Mouse (Mus musculus): ENCODE data around the gene Atp1b2. TPM values are rescaled to one million over a fixed set of nuclear protein-coding genes. Genes with fewer than 3 reads are reported as not detected.

Gene Atp1b2
- 9.3 and 12.6 TPM in 2 replicates for polyA plus RNA-seq (2014; fragmentation: Nextera tagmentation; extraction: Ambion mirVana)

- H3K27ac ChIP-seq (ENCODE audit: low read depth, low read length) = no peak within 1 kb of the TSS
- peaks cover 7% of the 10 kb centered on the region; the same call in 1 of the 2 replicates for H3K4me1 ChIP-seq (replicated peaks; ENCODE audit: control insufficient read depth, insufficient read depth, low read length)
- peak within 1 kb of the TSS; percentile 73 for H3K9ac ChIP-seq (ENCODE audit: low read length)
- 1% methylated on average over 32 of the region's 32 CpGs for WGBS
- H3K27me3 ChIP-seq (ENCODE audit: control insufficient read depth, insufficient read depth, low read length) = peaks cover 8% of the 10 kb centered on the region
- peak within 1 kb of the TSS; percentile 100 for H3K4me2 ChIP-seq (ENCODE audit: low read depth, low read length, severe bottlenecking)
- peak within 1 kb of the TSS; percentile 56 for H3K4me3 ChIP-seq (ENCODE audit: low read depth, low read length)
- peak; percentile 91 for ATAC-seq (replicated peaks; ENCODE audit: low FRiP score)
- H3K9me3 ChIP-seq (ENCODE audit: control insufficient read depth, low read length) = no peaks in the 10 kb centered on the region
- DNase-seq (ENCODE audit: low spot score) = peak; percentile 89
- H3K36me3 ChIP-seq (ENCODE audit: control insufficient read depth, insufficient read depth, low read length) = no peaks in the 10 kb centered on the region
These were observed at the start of gene Atp1b2 for GRCm38 (mm10) chr11:69605726-69606490. Gene Atp1b2 (minus strand): TSS chr11:69605942.

- H3K9me3 ChIP-seq (ENCODE audit: control insufficient read depth, low read length) = no peaks in the 10 kb centered on the region
- peaks cover 7% of the 10 kb centered on the region; the same call in 1 of the 2 replicates for H3K4me1 ChIP-seq (replicated peaks; ENCODE audit: control insufficient read depth, insufficient read depth, low read length)
- H3K4me3 ChIP-seq (ENCODE audit: low read depth, low read length) = no peak overlapping the region
- DNase-seq (ENCODE audit: low spot score) (no peak), ATAC-seq (replicated peaks; ENCODE audit: low FRiP score) (no peak)
- H3K27ac ChIP-seq (ENCODE audit: low read depth, low read length) = no peak overlapping the region
- no peak overlapping the region for H3K4me2 ChIP-seq (ENCODE audit: low read depth, low read length, severe bottlenecking)
- H3K27me3 ChIP-seq (ENCODE audit: control insufficient read depth, insufficient read depth, low read length) = no peaks in the 10 kb centered on the region
- 52% methylated on average over 9 of the region's 9 CpGs for WGBS
- H3K36me3 ChIP-seq (ENCODE audit: control insufficient read depth, insufficient read depth, low read length) = peaks cover 27% of the 10 kb centered on the region
- no peak overlapping the region for H3K9ac ChIP-seq (ENCODE audit: low read length)
These were observed 49.0 kb upstream of the Atp1b2 start for GRCm38 (mm10) chr11:69654760-69655159.

DNA sequence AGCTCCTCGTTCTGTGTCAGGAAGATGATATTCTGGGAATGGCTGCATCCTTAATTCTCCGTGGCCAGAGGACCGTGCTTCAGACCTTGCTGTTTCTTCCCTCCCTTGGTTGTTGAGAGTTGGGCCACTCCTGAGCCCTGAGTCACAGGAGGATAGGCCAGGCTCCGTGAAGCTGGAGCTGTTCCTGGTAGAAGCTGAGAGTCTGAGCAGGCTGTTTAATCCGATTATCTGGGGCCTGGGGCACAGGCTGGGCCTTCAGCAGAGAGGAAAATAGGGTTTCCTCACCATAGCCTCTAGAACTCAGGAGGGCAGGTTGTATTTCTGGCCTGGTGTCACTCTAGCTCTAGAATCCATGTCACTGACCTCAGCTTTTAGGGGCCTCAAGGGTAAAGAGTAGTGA is 47.7 kb upstream of the Atp1b2 start:
- no peak overlapping the region for H3K4me2 ChIP-seq (ENCODE audit: low read depth, low read length, severe bottlenecking)
- DNase-seq (ENCODE audit: low spot score) = no peak
- H3K36me3 ChIP-seq (ENCODE audit: control insufficient read depth, insufficient read depth, low read length) = peaks cover 37% of the 10 kb centered on the region

GRCm38 (mm10) chr11:69645860-69646259 is 40.1 kb upstream of the Atp1b2 start:
- H3K4me1 ChIP-seq (replicated peaks; ENCODE audit: control insufficient read depth, insufficient read depth, low read length) = no peaks in the 10 kb centered on the region
- 93% methylated on average over 5 of the region's 5 CpGs for WGBS
- ATAC-seq (replicated peaks; ENCODE audit: low FRiP score) = no peak

More for the DNA sequence above, 47.7 kb upstream of the Atp1b2 start:
- H3K4me3 ChIP-seq (ENCODE audit: low read depth, low read length) = no peak overlapping the region
- no peaks in the 10 kb centered on the region for H3K27me3 ChIP-seq (ENCODE audit: control insufficient read depth, insufficient read depth, low read length)
- 73% methylated on average over 5 of the region's 5 CpGs for WGBS
- H3K9ac ChIP-seq (ENCODE audit: low read length) = no peak overlapping the region
- peaks cover 7% of the 10 kb centered on the region; the same call in 1 of the 2 replicates for H3K4me1 ChIP-seq (replicated peaks; ENCODE audit: control insufficient read depth, insufficient read depth, low read length)
- ATAC-seq (replicated peaks; ENCODE audit: low FRiP score) = no peak
- H3K9me3 ChIP-seq (ENCODE audit: control insufficient read depth, low read length) = no peaks in the 10 kb centered on the region
- no peak overlapping the region for H3K27ac ChIP-seq (ENCODE audit: low read depth, low read length)

DNA sequence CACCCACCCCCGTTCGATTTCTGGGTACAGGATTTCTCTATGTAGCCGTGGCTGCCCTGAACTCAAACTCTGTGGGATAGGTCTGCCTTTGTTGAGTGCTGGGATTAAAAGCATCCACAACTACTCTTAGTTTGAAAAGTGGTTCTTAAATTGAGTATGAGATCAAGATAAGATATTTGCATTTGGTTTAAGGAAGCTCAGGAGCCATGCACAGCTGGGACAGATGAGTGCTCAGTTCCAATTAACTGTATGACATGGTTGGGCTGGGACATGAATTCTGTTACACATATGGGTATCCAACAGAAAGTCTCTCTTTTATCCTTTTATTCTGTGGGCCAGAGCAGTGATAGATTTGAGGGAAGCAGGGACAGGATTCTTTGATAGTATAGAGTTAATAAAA is 29.7 kb upstream of the Atp1b2 start:
- Histone ChIP-seq H3K4me2 (ENCODE audit: low read depth, low read length, severe bottlenecking) (0 out of 2 replicates have a peak overlapping the region, but pooled peaks have one; percentile 27), H3K36me3 (ENCODE audit: control insufficient read depth, insufficient read depth, low read length) (no peaks in the 10 kb centered on the region; the same call in 1 of the 2 replicates)
- ATAC-seq (replicated peaks; ENCODE audit: low FRiP score) = no peak

More at GRCm38 (mm10) chr11:69645860-69646259, 40.1 kb upstream of the Atp1b2 start:
- Histone ChIP-seq H3K36me3 (ENCODE audit: control insufficient read depth, insufficient read depth, low read length) (peaks cover 41% of the 10 kb centered on the region), H3K9ac (ENCODE audit: low read length) (no peak overlapping the region), H3K4me3 (ENCODE audit: low read depth, low read length) (no peak overlapping the region), H3K9me3 (ENCODE audit: control insufficient read depth, low read length) (no peaks in the 10 kb centered on the region), H3K27me3 (ENCODE audit: control insufficient read depth, insufficient read depth, low read length) (no peaks in the 10 kb centered on the region), H3K4me2 (ENCODE audit: low read depth, low read length, severe bottlenecking) (no peak overlapping the region), H3K27ac (ENCODE audit: low read depth, low read length) (no peak overlapping the region)
- DNase-seq (ENCODE audit: low spot score) = no peak

GRCm38 (mm10) chr11:69633128-69633866 is 27.6 kb upstream of the Atp1b2 start:
- under 1% methylated on average over 49 of the region's 50 CpGs for WGBS
- H3K36me3 ChIP-seq (ENCODE audit: control insufficient read depth, insufficient read depth, low read length) = no peaks in the 10 kb centered on the region; the same call in 1 of the 2 replicates

More for the DNA sequence above, 29.7 kb upstream of the Atp1b2 start:
- H3K9me3 ChIP-seq (ENCODE audit: control insufficient read depth, low read length) = no peaks in the 10 kb centered on the region
- DNase-seq (ENCODE audit: low spot score) = no peak
- no peak overlapping the region for H3K4me3 ChIP-seq (ENCODE audit: low read depth, low read length)
- 88% methylated on average over 3 of the region's 3 CpGs for WGBS
- no peak overlapping the region for H3K9ac ChIP-seq (ENCODE audit: low read length)
- H3K27me3 ChIP-seq (ENCODE audit: control insufficient read depth, insufficient read depth, low read length) = no peaks in the 10 kb centered on the region
- H3K27ac ChIP-seq (ENCODE audit: low read depth, low read length) = no peak overlapping the region
- H3K4me1 ChIP-seq (replicated peaks; ENCODE audit: control insufficient read depth, insufficient read depth, low read length) = peaks cover 7% of the 10 kb centered on the region; the same call in 1 of the 2 replicates

DNA sequence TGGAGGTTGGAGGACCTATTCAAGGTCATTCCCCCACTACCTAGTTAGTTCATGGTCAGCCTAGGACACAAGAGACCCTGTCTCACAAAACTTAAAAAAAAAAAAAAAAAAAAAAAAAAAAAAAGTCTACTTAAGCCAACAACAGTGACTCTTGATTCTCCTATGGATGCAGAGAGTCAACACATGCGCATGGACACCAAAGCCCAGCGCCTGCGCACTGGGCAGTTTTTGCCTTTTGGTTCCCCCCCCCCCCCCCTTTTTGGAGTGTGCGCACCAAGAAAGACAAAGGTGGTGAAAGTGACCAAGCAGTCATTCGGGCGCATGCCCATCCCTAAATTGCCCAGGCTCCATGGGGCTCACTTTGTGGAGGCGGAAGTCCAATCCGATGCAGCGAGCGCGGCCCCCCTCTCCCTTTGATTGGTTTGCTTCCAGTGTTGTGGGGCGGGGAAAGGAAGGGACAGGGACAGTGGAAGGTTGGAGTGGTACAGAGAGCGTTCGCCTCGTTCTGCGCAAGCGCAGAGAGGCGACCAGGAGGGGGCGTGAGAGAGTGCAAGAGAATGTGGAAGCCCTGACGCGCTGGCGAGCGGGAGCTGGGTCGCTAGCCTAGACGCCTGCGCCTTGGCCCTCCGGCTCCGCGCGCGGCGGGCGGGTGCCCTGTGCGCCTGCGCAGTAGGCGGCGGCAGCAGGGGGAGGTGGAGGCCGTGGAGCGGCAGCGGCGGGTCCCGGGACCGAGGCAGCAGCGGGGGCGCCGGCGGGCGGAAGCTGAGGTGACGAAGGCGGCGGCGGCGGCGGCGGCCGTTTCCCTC is 26.7 kb upstream of the Atp1b2 start, which contains the start of gene Fxr2:
Fxr2 (plus strand) TSS at position 707 of the 806 bp plus-strand sequence.
- H3K4me3 ChIP-seq (ENCODE audit: low read depth, low read length) = peak within 1 kb of the TSS; percentile 99
- H3K4me2 ChIP-seq (ENCODE audit: low read depth, low read length, severe bottlenecking) = peak within 1 kb of the TSS; percentile 61
- ATAC-seq (replicated peaks; ENCODE audit: low FRiP score) (peak; percentile 99), DNase-seq (ENCODE audit: low spot score) (peak; percentile 100)
- H3K27me3 ChIP-seq (ENCODE audit: control insufficient read depth, insufficient read depth, low read length) = no peaks in the 10 kb centered on the region
- H3K36me3 ChIP-seq (ENCODE audit: control insufficient read depth, insufficient read depth, low read length) = no peaks in the 10 kb centered on the region; the same call in 1 of the 2 replicates
- H3K9ac ChIP-seq (ENCODE audit: low read length) = peak within 1 kb of the TSS; percentile 98
- under 1% methylated on average over 42 of the region's 56 CpGs for WGBS
- H3K9me3 ChIP-seq (ENCODE audit: control insufficient read depth, low read length) = no peaks in the 10 kb centered on the region
- peak within 1 kb of the TSS; percentile 91 for H3K27ac ChIP-seq (ENCODE audit: low read depth, low read length)
- H3K4me1 ChIP-seq (replicated peaks; ENCODE audit: control insufficient read depth, insufficient read depth, low read length) = peaks cover 7% of the 10 kb centered on the region; the same call in 1 of the 2 replicates

More at GRCm38 (mm10) chr11:69633128-69633866, 27.6 kb upstream of the Atp1b2 start:
- DNase-seq (ENCODE audit: low spot score) (no peak), ATAC-seq (replicated peaks; ENCODE audit: low FRiP score) (peak; percentile 72)
- peaks cover 7% of the 10 kb centered on the region; the same call in 1 of the 2 replicates for H3K4me1 ChIP-seq (replicated peaks; ENCODE audit: control insufficient read depth, insufficient read depth, low read length)
- no peaks in the 10 kb centered on the region for H3K27me3 ChIP-seq (ENCODE audit: control insufficient read depth, insufficient read depth, low read length)
- H3K9ac ChIP-seq (ENCODE audit: low read length) = peak overlapping the region; percentile 98
- peak overlapping the region; percentile 61 for H3K4me2 ChIP-seq (ENCODE audit: low read depth, low read length, severe bottlenecking)
- peak overlapping the region; percentile 99 for H3K4me3 ChIP-seq (ENCODE audit: low read depth, low read length)
- H3K9me3 ChIP-seq (ENCODE audit: control insufficient read depth, low read length) = no peaks in the 10 kb centered on the region
- peak overlapping the region; percentile 91 for H3K27ac ChIP-seq (ENCODE audit: low read depth, low read length)

GRCm38 (mm10) chr11:69629802-69630201 is 24.1 kb upstream of the Atp1b2 start:
- ATAC-seq (replicated peaks; ENCODE audit: low FRiP score) (no peak), DNase-seq (ENCODE audit: low spot score) (no peak)
- Histone ChIP-seq H3K4me3 (ENCODE audit: low read depth, low read length) (no peak overlapping the region), H3K9ac (ENCODE audit: low read length) (no peak overlapping the region), H3K4me2 (ENCODE audit: low read depth, low read length, severe bottlenecking) (no peak overlapping the region), H3K36me3 (ENCODE audit: control insufficient read depth, insufficient read depth, low read length) (no peaks in the 10 kb centered on the region; the same call in 1 of the 2 replicates), H3K27ac (ENCODE audit: low read depth, low read length) (no peak overlapping the region), H3K4me1 (replicated peaks; ENCODE audit: control insufficient read depth, insufficient read depth, low read length) (peaks cover 6% of the 10 kb centered on the region; the same call in 1 of the 2 replicates), H3K27me3 (ENCODE audit: control insufficient read depth, insufficient read depth, low read length) (no peaks in the 10 kb centered on the region), H3K9me3 (ENCODE audit: control insufficient read depth, low read length) (no peaks in the 10 kb centered on the region)
- 54% methylated on average over 1 of the region's 1 CpGs for WGBS
